Mouse (Mus musculus) adrenal gland, postnatal 36 days (tissue): Measurements from ENCODE around the gene Abr. TPM values are rescaled to one million over a fixed set of nuclear protein-coding genes. Genes with fewer than 3 reads are reported as not detected.

Source experiments
- DNase-seq, 2 experiments: peaks; one replicate each; pipeline ENCODE4 v3.0.0; 2021; ENCODE audit warnings: mixed read lengths in 1 of 2
- total RNA-seq, 2 experiments: library from RNA; stranded (reverse); gene quantifications; 2 replicates each; pipeline ENCODE4 v1.2.3; 2021

The Abr gene
- total RNA-seq, 2 experiments from 2014 or later, result 54.6 to 63.5 TPM

GRCm38 (mm10) chr11:76623206-76623961 is 1.3 kb upstream of the Abr start:
- peak; percentile 81 to 85 for DNase-seq

DNA sequence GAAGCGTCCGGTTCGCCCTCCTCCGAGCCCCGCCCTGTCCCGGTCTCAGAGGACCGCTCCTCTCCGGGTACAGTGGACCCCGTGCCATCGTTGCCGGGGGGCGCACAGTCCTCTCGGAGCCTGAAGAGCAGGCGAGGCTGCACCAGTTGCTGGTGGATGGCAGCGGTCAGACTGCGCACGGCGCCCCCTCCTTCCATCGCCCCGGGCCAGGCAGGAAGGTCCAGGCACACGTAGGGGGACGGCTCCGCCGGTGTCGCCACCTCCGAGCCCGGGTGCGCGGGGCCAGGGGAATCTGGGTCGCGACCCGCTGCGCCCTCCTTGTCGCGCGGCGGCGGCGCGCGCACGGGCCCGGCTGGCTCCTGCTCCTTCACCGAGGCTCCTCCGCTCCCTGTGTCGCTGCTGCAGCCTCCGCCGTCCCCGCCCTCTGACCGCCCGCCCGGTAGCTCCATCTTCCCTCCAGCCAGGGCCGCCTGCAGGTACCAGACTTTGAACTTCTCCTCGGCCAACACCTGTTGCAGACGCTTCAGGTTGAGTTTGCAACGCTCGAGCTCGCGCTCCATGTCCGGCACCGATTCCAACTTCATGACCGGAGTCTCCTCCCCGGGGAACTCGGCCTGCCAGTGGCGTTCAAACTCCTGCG is 572 bp upstream of the Abr start:
- DNase-seq, result peak; percentile 47 to 51

DNA sequence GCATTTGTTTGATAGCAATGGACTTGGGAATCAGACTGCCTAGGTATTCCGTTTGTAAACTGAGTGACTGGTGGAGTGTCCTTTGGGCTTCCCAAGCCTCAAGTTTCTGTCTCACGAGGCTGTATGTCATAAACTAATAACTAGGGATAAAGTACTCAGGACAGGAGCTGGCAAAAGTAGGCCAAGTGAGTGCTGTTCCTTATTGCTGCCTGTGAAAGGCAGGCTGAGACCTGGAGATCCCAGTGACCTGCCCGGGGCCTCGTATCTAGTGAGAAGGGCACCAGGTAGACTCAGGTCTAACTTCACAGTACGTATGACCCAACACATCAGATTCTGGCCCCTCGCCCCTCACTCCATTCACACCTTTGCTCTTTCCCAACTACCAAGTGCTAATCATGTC is 4.0 kb downstream of the Abr start:
- DNase-seq, result no peak

DNA sequence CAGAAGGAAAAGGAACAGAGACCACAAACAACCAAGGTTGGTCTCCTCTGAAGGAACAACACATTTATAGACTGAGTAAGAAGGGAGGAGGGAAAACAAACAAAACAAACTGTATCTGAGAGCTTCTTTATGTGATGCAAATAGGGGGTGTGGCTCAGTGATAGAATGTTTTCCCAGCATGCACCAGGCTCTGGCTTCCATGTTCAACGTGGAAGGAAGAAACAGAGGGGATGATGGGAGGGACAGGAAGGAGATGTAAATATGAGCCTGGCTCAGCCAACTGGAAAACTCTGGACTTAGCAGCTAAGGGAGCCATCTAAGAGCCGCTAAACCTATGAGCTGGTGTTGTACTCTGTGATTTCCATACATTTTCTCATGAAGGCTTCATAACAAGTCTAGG is 7.9 kb downstream of the Abr start:
- DNase-seq, result no peak

GRCm38 (mm10) chr11:76612638-76613104 is 9.4 kb downstream of the Abr start:
- DNase-seq, result peak; percentile 80

DNA sequence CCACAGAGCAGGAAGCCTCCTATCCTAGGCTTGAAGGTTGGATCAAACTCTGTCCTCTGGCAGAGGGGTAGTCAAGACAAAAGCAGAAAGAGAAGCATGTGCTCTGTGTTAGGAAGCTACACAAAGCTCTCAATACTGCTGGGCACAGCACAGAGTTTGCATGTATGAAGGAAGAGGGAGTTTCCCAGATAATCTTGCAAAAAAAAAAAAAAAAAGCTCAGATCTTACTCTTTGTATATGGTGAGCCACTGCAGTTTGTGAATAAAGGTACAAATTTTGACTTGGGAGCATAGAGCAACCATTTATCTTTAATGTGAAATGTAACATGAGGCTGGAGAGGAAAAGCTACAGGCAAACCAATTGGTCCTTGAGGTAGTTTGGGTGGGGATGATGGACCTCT is 11.2 kb downstream of the Abr start:
- no peak for DNase-seq

DNA sequence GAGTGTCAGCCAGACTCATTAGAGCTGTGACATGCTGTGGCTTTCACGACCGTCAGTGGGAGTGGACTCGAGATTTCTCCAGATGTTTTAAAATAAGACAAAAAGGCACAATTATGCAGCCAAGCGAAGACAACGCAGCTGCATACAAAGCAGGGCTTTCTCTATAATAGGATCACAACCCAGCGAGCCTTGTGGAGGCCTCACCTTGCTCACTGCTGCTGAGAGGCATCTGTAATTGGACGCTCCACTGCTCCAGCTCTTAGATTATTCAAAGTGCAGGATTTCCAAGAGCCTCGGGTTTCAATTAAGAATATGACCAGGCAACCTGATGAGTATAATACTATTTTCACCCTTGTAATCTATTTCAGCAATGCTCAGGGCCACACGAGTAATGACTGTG is 15.6 kb downstream of the Abr start:
- DNase-seq, result no peak

DNA sequence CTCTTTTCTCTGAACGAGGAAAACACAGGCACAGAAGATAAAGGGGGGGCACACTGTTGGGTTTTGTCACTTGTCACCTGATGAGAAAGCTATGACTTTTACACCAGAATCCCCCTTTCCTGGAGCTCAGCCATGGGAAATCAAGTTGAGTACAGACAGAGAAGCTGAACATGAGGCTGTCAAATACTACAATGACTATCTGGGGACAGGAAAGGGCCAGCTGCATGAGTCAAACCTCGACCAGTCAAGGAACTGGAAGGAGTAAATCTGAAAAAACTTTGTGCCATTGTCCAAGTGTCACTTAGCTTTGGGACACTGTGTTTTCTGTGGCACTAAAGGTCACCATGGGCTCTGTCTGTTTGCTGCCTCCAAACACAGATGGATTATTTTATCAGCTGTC is 22.9 kb downstream of the Abr start:
- DNase-seq, result no peak

- no peak for DNase-seq
Measured at GRCm38 (mm10) chr11:76598757-76599156, 23.4 kb downstream of the Abr start.

- no peak for DNase-seq
Measured at GRCm38 (mm10) chr11:76593620-76594326, 28.3 kb downstream of the Abr start.

DNA sequence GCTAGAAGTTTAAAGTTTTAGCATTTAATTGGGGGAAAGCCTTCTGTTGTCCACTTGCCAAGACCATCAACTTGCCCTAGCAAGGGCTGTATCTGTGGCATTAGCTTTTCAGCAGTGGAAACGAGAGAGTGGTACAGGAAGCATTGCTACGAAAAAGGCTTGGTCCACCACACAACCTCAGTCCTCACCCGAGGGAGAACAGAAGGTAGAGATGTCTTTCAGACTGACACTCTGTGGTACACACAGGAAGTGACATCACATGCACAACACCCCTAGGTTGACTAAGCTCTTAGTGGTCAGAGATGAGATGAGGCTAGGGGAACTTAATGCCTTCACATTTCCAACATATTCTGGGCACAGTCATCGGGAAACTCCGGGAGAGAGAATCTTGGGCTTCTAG is 32.4 kb downstream of the Abr start:
- DNase-seq, result no peak

GRCm38 (mm10) chr11:76588632-76589485 is 33.3 kb downstream of the Abr start:
- DNase-seq, result no peak

DNA sequence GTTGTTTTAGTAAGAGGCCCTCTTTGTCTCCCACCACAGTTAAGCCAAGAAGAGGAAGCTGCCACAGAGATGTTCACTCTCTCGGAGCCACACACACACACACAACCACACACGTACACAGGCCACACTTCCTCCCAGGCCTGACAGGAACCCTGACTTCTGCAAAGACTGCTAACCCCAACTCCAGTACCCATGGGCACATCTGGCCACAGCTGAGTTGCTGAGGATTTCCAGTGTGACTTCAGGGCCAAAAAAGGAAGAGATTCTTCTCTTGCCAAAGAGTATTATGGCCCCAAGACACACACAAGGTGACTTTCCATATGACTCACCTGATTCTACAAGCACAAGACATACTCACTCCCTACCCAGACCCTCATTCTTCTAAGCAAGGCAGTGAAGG is 34.1 kb downstream of the Abr start:
- no peak for DNase-seq

- DNase-seq, result no peak
Measured at GRCm38 (mm10) chr11:76587333-76587732, 34.8 kb downstream of the Abr start.

DNA sequence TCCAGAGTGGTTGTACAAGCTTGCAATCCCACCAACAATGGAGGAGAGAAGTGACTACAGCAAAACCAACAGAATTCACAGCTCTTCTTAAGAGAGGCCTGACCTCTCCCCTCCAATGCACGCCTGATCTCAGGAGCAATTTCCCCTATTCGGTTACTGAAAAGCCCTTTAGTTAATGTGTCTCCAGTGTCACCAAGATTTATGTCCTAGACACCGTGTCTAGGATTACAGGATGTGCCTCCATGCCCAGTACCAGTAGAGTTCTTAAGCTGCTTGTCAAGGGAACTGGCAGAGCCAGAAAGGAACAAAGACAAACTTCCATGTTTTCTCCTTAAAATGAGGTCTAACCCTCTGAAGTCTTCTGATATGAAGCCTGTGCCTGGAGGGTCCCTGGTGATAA is 36.0 kb downstream of the Abr start:
- no peak for DNase-seq

DNA sequence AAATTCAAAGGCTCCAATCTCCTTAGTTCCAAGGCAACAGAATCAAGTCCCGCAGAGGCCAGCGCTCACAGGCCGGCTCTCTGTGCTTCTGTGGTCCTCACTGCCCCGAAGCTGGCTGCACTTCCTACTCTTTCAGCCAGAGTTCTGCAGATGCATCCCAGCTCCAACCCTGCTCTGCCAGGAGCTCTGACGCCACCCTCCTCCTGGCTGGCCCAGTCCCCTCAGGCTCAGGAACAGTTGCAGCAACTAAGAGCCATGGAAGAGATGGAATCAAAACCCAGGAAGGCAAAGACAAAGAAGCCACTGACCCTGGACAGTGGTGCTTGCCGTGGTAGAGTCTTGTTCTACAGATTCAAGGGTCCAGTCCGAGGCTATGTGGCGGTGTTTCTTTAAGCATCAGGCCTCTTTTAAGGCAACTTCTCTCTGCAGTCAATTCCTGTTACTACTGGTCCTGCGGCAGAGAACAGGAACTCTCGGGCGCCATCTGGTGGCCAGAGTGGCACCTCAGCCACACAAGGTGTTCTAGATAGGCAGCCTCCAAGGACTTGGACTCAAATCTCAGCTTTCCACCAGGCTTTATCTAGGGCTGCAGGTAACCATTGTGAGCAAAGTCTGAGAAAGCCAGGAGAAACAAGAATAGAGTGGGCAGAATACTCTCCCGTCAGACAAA is 44.4 kb downstream of the Abr start:
- peak; percentile 93 for DNase-seq

DNA sequence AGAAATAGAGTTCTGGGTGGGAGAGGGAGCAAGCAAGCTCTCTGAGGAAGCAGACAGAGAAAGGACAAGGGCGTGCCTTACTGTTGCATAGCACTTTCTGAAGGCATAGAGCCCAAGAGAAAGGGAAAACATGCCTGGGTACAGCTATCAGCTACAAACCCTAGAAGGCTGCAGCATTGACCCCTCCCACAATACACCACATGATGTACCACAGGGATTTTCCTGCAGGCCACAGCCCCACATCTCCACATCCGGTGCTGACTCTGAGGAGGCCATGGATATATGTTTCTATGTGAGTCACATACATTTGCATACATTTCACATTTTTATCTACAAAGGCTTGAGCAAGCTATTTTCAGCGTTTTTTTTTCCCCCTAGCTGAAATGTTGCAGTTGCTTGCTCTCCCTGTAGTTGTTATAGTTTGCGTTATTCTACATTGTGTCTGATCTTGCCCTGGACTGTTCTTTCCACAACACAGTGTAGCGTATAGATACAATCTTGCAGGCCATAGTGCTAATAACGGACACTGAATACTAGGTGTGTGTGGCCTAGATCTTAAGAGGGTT is 49.2 kb downstream of the Abr start:
- DNase-seq, result no peak

- DNase-seq, result no peak
Measured at GRCm38 (mm10) chr11:76571613-76571929, 50.5 kb downstream of the Abr start.

GRCm38 (mm10) chr11:76570741-76571612 is 51.1 kb downstream of the Abr start:
- DNase-seq, result peak; percentile 36 to 58

- no peak for DNase-seq
Measured at GRCm38 (mm10) chr11:76570201-76570731, 51.8 kb downstream of the Abr start.
